Mouse (Mus musculus): Measurements from ENCODE around the gene Col1a1.

Col1a1 gene

GRCm38 (mm10) chr11:94936045-94936444 is at the start of gene Col1a1:
TSS of gene Col1a1 (plus strand) at chr11:94936224.
- no peak for DNase-seq (ENCODE audit: low read depth in 1 of 2, low spot score in 2 of 2)

- DNase-seq (ENCODE audit: low read depth in 1 of 2, low spot score in 2 of 2) = no peak
Measured at GRCm38 (mm10) chr11:94891155-94891554, 44.9 kb upstream of the Col1a1 start.

GRCm38 (mm10) chr11:94896753-94897376 is 39.2 kb upstream of the Col1a1 start:
- DNase-seq (ENCODE audit: low read depth in 1 of 2, low spot score in 2 of 2) = no peak

GRCm38 (mm10) chr11:94901231-94901630 is 34.8 kb upstream of the Col1a1 start:
- no peak for DNase-seq (ENCODE audit: low read depth in 1 of 2, low spot score in 2 of 2)

GRCm38 (mm10) chr11:94904306-94904705 is 31.7 kb upstream of the Col1a1 start:
- no peak for DNase-seq (ENCODE audit: low read depth in 1 of 2, low spot score in 2 of 2)

- no peak for DNase-seq (ENCODE audit: low read depth in 1 of 2, low spot score in 2 of 2)
Measured at GRCm38 (mm10) chr11:94910971-94911370, 25.1 kb upstream of the Col1a1 start.

GRCm38 (mm10) chr11:94912568-94912967 is 23.5 kb upstream of the Col1a1 start:
- no peak for DNase-seq (ENCODE audit: low read depth in 1 of 2, low spot score in 2 of 2)

- no peak for DNase-seq (ENCODE audit: low read depth in 1 of 2, low spot score in 2 of 2)
Measured at GRCm38 (mm10) chr11:94913302-94914090, 22.5 kb upstream of the Col1a1 start.

GRCm38 (mm10) chr11:94915675-94916403 is 20.2 kb upstream of the Col1a1 start:
- DNase-seq (ENCODE audit: low read depth in 1 of 2, low spot score in 2 of 2) = no peak

- DNase-seq (ENCODE audit: low read depth in 1 of 2, low spot score in 2 of 2) = no peak
Measured at GRCm38 (mm10) chr11:94916477-94916876, 19.5 kb upstream of the Col1a1 start.

GRCm38 (mm10) chr11:94917717-94918116 is 18.3 kb upstream of the Col1a1 start:
- no peak for DNase-seq (ENCODE audit: low read depth in 1 of 2, low spot score in 2 of 2)

- DNase-seq (ENCODE audit: low read depth in 1 of 2, low spot score in 2 of 2) = no peak
Measured at GRCm38 (mm10) chr11:94920996-94921401, 15.0 kb upstream of the Col1a1 start.

- DNase-seq (ENCODE audit: low read depth in 1 of 2, low spot score in 2 of 2) = no peak
Measured at GRCm38 (mm10) chr11:94924977-94925376, 11.0 kb upstream of the Col1a1 start.

GRCm38 (mm10) chr11:94926431-94926830 is 9.6 kb upstream of the Col1a1 start:
- DNase-seq (ENCODE audit: low read depth in 1 of 2, low spot score in 2 of 2) = no peak

- no peak for DNase-seq (ENCODE audit: low read depth in 1 of 2, low spot score in 2 of 2)
Measured at GRCm38 (mm10) chr11:94927771-94928291, 8.2 kb upstream of the Col1a1 start.

GRCm38 (mm10) chr11:94928820-94929219 is 7.2 kb upstream of the Col1a1 start:
- DNase-seq (ENCODE audit: low read depth in 1 of 2, low spot score in 2 of 2) = no peak

- no peak for DNase-seq (ENCODE audit: low read depth in 1 of 2, low spot score in 2 of 2)
Measured at GRCm38 (mm10) chr11:94929599-94929998, 6.4 kb upstream of the Col1a1 start.

GRCm38 (mm10) chr11:94930151-94930550 is 5.9 kb upstream of the Col1a1 start:
- no peak for DNase-seq (ENCODE audit: low read depth in 1 of 2, low spot score in 2 of 2)

GRCm38 (mm10) chr11:94933584-94933983 is 2.4 kb upstream of the Col1a1 start:
- DNase-seq (ENCODE audit: low read depth in 1 of 2, low spot score in 2 of 2) = no peak

GRCm38 (mm10) chr11:94934526-94934925 is 1.5 kb upstream of the Col1a1 start:
- no peak for DNase-seq (ENCODE audit: low read depth in 1 of 2, low spot score in 2 of 2)

- peak; percentile 28 to 69 for DNase-seq (ENCODE audit: low read depth in 1 of 2, low spot score in 2 of 2)
Measured at GRCm38 (mm10) chr11:94936851-94937295, 849 bp downstream of the Col1a1 start.
